Mouse (Mus musculus) intestine, embryonic 16.5 days (tissue): Measurements from ENCODE around the gene Crabp2. TPM values are rescaled to one million over a fixed set of nuclear protein-coding genes. Genes with fewer than 3 reads are reported as not detected.

ENCODE experiments used
- ATAC-seq: fragments of 200-750 bp; cut with Nextera tagmentation; 2 replicates; pipeline ENCODE4 v1.8.0; 2017; ENCODE audit warnings: moderate TSS enrichment, moderate library complexity
- H3K27ac ChIP-seq: fragments of 300-500 bp; sonication (generic); 2 replicates; pipeline ENCODE4 v1.5.1; 2014; ENCODE audit warnings: mild to moderate bottlenecking, low read length
- H3K27me3 ChIP-seq: fragments of 300-500 bp; sonication (generic); replicated peaks from 2 replicates; pipeline ENCODE4 v1.6.1; 2014; ENCODE audit warnings: low read length, control low read depth, mixed read lengths; ENCODE audit not compliant: control insufficient read depth, insufficient read depth
- H3K36me3 ChIP-seq: fragments of 300-500 bp; sonication (generic); 2 replicates; pipeline ENCODE4 v1.6.1; 2014; ENCODE audit warnings: low read length, control low read depth; ENCODE audit not compliant: control insufficient read depth, insufficient read depth
- H3K4me1 ChIP-seq: fragments of 300-500 bp; sonication (generic); 2 replicates; pipeline ENCODE4 v1.6.1; 2014; ENCODE audit warnings: low read length, control low read depth, mixed read lengths; ENCODE audit not compliant: control insufficient read depth, insufficient read depth
- H3K4me2 ChIP-seq: fragments of 300-500 bp; sonication (generic); 2 replicates; pipeline ENCODE4 v1.6.1; 2014; ENCODE audit warnings: low read depth, low read length, control low read depth
- H3K4me3 ChIP-seq: fragments of 300-500 bp; sonication (generic); 2 replicates; pipeline ENCODE4 v1.5.1; 2014; ENCODE audit warnings: mild to moderate bottlenecking, low read length
- H3K9ac ChIP-seq: fragments of 300-500 bp; sonication (generic); 2 replicates; pipeline ENCODE4 v1.6.1; 2014; ENCODE audit warnings: low read depth, low read length
- H3K9me3 ChIP-seq: fragments of 300-500 bp; sonication (generic); 2 replicates; pipeline ENCODE4 v1.6.1; 2016; ENCODE audit warnings: low read length, control low read depth; ENCODE audit not compliant: control insufficient read depth
- WGBS: fragments of 180-500 bp; shearing (Covaris S2); extraction: QIAGEN DNeasy Blood & Tissue Kit; methylation state at CpG from one replicate; pipeline ENCODE4 v1.1.7; 2014; 5-methylcytosine and 5-hydroxymethylcytosine counted together
- polyA plus RNA-seq: library from polyadenylated mRNA; unstranded; fragments of >200 nt; fragmentation: Nextera tagmentation; extraction: Ambion mirVana; gene quantifications from 2 replicates; pipeline ENCODE4 v1.2.1, GENCODE M21; 2015

Crabp2 gene
- polyA plus RNA-seq, 1 experiment from 2014 or later: 3.8 TPM

GRCm38 (mm10) chr3:87935201-87935600 is 13.3 kb upstream of the Crabp2 start:
- WGBS: 83% methylated on average over 4 of the region's 4 CpGs
- H3K36me3 ChIP-seq: peaks cover 21% of the 10 kb centered on the region
- H3K9me3 ChIP-seq: no peaks in the 10 kb centered on the region
- peaks cover 18% of the 10 kb centered on the region for H3K4me1 ChIP-seq
- no peak overlapping the region for H3K9ac ChIP-seq
- H3K27me3 ChIP-seq: no peaks in the 10 kb centered on the region
- H3K27ac ChIP-seq: no peak overlapping the region
- H3K4me2 ChIP-seq: no peak overlapping the region
- no peak overlapping the region for H3K4me3 ChIP-seq
- ATAC-seq: 0 out of 2 replicates have a peak, but pooled peaks have one; percentile 17

- no peaks in the 10 kb centered on the region for H3K9me3 ChIP-seq
- no peak overlapping the region for H3K4me2 ChIP-seq
- WGBS: 97% methylated on average over 2 of the region's 2 CpGs
- ATAC-seq: peak; percentile 50
- H3K9ac ChIP-seq: no peak overlapping the region
- H3K27ac ChIP-seq: no peak overlapping the region
- H3K4me3 ChIP-seq: no peak overlapping the region
- H3K27me3 ChIP-seq: no peaks in the 10 kb centered on the region
- H3K4me1 ChIP-seq: peaks cover 17% of the 10 kb centered on the region
- peaks cover 23% of the 10 kb centered on the region for H3K36me3 ChIP-seq
Measured at GRCm38 (mm10) chr3:87935776-87936175, 12.7 kb upstream of the Crabp2 start.

GRCm38 (mm10) chr3:87940611-87941010 is 7.9 kb upstream of the Crabp2 start:
- H3K36me3 ChIP-seq: peaks cover 13% of the 10 kb centered on the region
- no peak overlapping the region for H3K4me2 ChIP-seq
- no peaks in the 10 kb centered on the region for H3K9me3 ChIP-seq
- WGBS: 64% methylated on average over 5 of the region's 5 CpGs
- no peak overlapping the region for H3K27ac ChIP-seq
- no peak overlapping the region for H3K9ac ChIP-seq
- H3K27me3 ChIP-seq: peaks cover 1% of the 10 kb centered on the region; the same call in 1 of the 2 replicates
- H3K4me1 ChIP-seq: no peaks in the 10 kb centered on the region
- H3K4me3 ChIP-seq: no peak overlapping the region
- ATAC-seq: no peak

GRCm38 (mm10) chr3:87942471-87942870 is 6.0 kb upstream of the Crabp2 start:
- peaks cover 13% of the 10 kb centered on the region for H3K36me3 ChIP-seq
- ATAC-seq: no peak
- H3K4me2 ChIP-seq: no peak overlapping the region
- peaks cover 7% of the 10 kb centered on the region; the same call in 1 of the 2 replicates for H3K4me1 ChIP-seq
- peaks cover 11% of the 10 kb centered on the region; the same call in 1 of the 2 replicates for H3K27me3 ChIP-seq
- no peak overlapping the region for H3K27ac ChIP-seq
- no peaks in the 10 kb centered on the region for H3K9me3 ChIP-seq
- no peak overlapping the region for H3K9ac ChIP-seq
- no peak overlapping the region for H3K4me3 ChIP-seq
- 87% methylated on average over 2 of the region's 2 CpGs for WGBS

GRCm38 (mm10) chr3:87943586-87943985 is 4.9 kb upstream of the Crabp2 start:
- H3K4me3 ChIP-seq: no peak overlapping the region
- peaks cover 16% of the 10 kb centered on the region for H3K4me1 ChIP-seq
- ATAC-seq: no peak
- H3K36me3 ChIP-seq: peaks cover 13% of the 10 kb centered on the region
- no peaks in the 10 kb centered on the region for H3K9me3 ChIP-seq
- H3K27ac ChIP-seq: no peak overlapping the region
- H3K4me2 ChIP-seq: no peak overlapping the region
- peaks cover 11% of the 10 kb centered on the region; the same call in 1 of the 2 replicates for H3K27me3 ChIP-seq
- no peak overlapping the region for H3K9ac ChIP-seq
- 78% methylated on average over 7 of the region's 7 CpGs for WGBS

- no peak for ATAC-seq
- 38% methylated on average over 4 of the region's 4 CpGs for WGBS
- H3K27me3 ChIP-seq: peaks cover 24% of the 10 kb centered on the region
- no peak overlapping the region for H3K9ac ChIP-seq
- no peak overlapping the region for H3K4me2 ChIP-seq
- H3K9me3 ChIP-seq: no peaks in the 10 kb centered on the region
- H3K36me3 ChIP-seq: 0 out of 2 replicates have a peak, but pooled peaks cover 3% of the 10 kb centered on the region
- H3K27ac ChIP-seq: no peak overlapping the region
- H3K4me3 ChIP-seq: no peak overlapping the region
- peaks cover 24% of the 10 kb centered on the region for H3K4me1 ChIP-seq
Measured at GRCm38 (mm10) chr3:87944838-87945600, 3.4 kb upstream of the Crabp2 start.

GRCm38 (mm10) chr3:87945781-87946540 is 2.5 kb upstream of the Crabp2 start:
- 46% methylated on average over 12 of the region's 12 CpGs for WGBS
- Histone ChIP-seq H3K27me3 (peaks cover 26% of the 10 kb centered on the region), H3K36me3 (no peaks in the 10 kb centered on the region), H3K4me1 (peaks cover 25% of the 10 kb centered on the region), H3K4me2 (no peak overlapping the region), H3K27ac (no peak overlapping the region), H3K9ac (no peak overlapping the region), H3K9me3 (no peaks in the 10 kb centered on the region), H3K4me3 (no peak overlapping the region)
- ATAC-seq: no peak

- WGBS: 44% methylated on average over 1 of the region's 1 CpGs
- H3K36me3 ChIP-seq: no peaks in the 10 kb centered on the region
- no peak for ATAC-seq
- H3K27ac ChIP-seq: no peak overlapping the region
- H3K4me1 ChIP-seq: peaks cover 25% of the 10 kb centered on the region
- no peak overlapping the region for H3K4me2 ChIP-seq
- H3K9ac ChIP-seq: no peak overlapping the region
- no peaks in the 10 kb centered on the region for H3K9me3 ChIP-seq
- peaks cover 26% of the 10 kb centered on the region for H3K27me3 ChIP-seq
- H3K4me3 ChIP-seq: no peak overlapping the region
Measured at GRCm38 (mm10) chr3:87946541-87946860, 2.0 kb upstream of the Crabp2 start.

GRCm38 (mm10) chr3:87947056-87947810 is 1.2 kb upstream of the Crabp2 start:
- peak overlapping the region; percentile 46 for H3K4me2 ChIP-seq
- peak overlapping the region; percentile 21 for H3K4me3 ChIP-seq
- no peak overlapping the region for H3K27ac ChIP-seq
- ATAC-seq: no peak
- peak overlapping the region; percentile 17; the same call in 1 of the 2 replicates for H3K9ac ChIP-seq
- WGBS: 11% methylated on average over 26 of the region's 26 CpGs
- no peaks in the 10 kb centered on the region for H3K9me3 ChIP-seq
- peaks cover 25% of the 10 kb centered on the region for H3K4me1 ChIP-seq
- peaks cover 28% of the 10 kb centered on the region for H3K27me3 ChIP-seq
- no peaks in the 10 kb centered on the region for H3K36me3 ChIP-seq
